Mouse (Mus musculus) liver, adult 2 months (tissue): ENCODE results near the gene Ak6.

Experiments used
- CTCF ChIP-seq: fragments of 200-500 bp; IDR thresholded peaks from 2 replicates; pipeline ENCODE4 v1.5.1; 2011; ENCODE audit warnings: low read depth, low read length, control low read depth
- POLR2A ChIP-seq: fragments of 200-500 bp; IDR thresholded peaks from 2 replicates; pipeline ENCODE4 v1.6.1; 2011; ENCODE audit warnings: low read length, control low read depth; ENCODE audit not compliant: insufficient read depth; ENCODE audit errors: extremely low read depth

DNA sequence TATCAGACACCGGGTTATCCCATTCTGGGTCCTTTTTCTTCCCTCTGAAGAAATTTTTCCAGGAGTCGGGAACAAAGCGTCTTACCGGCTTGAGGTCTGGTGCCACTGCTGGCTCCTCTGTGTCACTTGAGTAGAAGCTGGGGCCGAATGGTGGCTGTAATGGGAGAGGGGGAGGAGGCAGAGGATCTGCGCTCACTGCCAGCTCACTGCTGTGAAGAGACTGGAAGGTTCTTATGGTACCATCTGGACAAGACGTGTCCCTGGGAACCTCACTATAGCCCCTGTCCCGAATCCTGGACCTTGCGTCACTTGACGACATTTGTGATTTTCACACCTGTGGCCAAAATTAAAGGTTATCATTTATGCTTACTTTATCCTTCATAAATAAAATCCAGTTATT lies 38.5 kb upstream of the Ak6 start:
- no peak for TF ChIP-seq POLR2A
- no peak for TF ChIP-seq CTCF
